Mouse (Mus musculus): ENCODE data around the gene Fam129a.
A peak's percentile ranks its signal among the peaks of the same experiment; 100 is the strongest.

Gene Fam129a

DNA sequence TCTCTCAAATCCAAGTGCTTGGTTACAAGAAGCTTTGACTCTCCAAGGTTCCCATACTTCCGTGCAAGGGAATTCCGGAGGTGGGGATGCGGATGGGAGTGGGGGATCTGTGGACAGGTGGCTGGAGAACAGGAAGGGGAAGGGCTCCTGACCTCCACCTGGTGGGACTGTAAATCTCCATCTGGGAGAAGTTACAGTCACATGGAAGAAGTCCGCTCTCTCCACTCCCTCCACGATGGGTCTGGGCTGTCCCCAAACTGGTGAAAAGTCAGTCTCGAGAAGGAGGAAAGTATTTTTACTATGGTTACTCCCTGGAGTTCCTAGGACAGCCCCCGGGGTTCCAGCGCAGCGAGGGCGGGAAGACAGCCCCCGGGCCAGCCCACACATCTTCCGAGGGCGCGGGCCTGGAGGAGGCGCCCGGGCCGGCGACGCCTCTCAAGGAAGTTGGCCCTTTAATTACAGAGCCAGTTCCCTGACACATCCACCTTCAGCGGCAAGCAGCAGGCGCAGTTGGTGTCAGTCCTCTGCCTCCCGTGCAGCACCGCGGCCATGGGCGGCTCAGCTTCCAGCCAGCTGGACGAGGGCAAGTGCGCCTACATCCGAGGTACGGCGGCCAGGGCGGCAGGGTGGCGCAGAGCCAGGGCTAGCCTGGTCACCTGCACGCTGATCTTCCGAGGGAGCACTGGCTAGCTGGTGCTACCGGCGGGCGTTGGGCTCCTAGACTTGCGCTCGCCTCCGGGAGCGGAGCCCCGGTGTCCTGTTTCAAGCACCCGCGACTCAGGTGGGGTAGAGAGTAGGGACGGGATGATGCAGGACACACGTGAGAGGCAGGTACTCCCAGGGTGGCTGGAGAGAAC, at the start of gene Fam129a:
Gene Fam129a, plus strand, starts transcription at position 206 of the 857 bp plus-strand sequence.
- DNase-seq (ENCODE audit: low spot score in 2 of 2): peak in 1 of 2 experiments; percentile 24

DNA sequence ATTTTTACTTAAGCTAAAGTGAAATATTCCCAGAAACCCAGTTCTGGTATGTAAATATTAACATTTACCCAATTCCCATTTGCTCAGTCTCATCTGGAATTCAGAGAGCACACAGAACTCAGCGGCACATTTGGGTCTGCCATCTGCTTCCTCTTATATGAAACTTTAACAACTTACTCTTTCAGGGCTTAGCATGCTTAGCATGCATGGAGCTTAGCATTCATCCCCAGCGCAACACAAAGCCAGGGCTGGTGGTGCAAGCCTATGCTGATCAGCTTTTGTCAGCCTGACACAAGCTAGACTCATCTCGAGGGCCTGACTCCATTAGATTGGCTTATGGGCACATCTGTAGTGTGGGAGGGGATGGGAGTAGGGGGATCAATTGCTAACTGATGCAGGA, 44.3 kb upstream of the Fam129a start:
- peak; percentile 47 to 60 for DNase-seq (ENCODE audit: low spot score in 2 of 2)

GRCm38 (mm10) chr1:151543796-151544477, 27.0 kb upstream of the Fam129a start:
- no peak for DNase-seq (ENCODE audit: low spot score in 2 of 2)

DNA sequence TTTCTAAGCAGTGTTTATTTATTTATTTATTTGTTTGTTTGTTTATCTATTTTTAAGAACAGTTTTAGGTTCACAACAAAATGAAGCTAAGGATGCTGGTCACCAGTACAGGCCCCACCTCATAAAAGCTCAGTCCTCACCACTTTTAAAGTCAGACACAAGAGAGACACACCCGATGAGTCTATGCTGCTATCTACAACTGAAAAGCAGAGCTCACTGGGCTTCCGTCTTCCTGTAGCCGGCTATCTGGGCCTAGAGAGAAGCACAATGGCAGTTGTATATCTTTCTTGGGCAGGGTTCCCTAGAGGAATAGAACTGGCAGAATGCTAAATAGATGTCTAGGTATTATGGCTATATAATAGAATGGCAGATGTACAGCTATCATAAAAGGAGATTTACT, 26.4 kb upstream of the Fam129a start:
- no peak for DNase-seq (ENCODE audit: low spot score in 2 of 2)

DNA sequence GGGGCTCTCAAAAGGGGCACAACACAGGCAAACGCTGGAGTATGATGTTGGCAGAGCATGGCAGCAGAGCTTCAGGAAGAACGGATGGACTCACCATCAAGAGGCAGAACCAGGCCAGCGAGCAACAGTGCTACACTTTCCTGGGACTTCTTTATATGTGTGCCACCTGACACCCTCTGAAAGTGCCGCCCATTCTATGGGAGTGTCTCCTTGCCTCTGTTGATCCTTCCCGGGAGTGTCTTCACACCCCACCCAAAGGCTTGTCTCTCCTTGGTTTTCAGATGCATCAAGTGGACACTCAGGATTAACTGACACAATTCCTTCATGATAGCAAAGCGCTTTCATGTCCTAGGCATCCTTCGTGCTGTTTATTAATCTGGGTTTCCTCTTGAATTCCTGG, 25.4 kb upstream of the Fam129a start:
- no peak for DNase-seq (ENCODE audit: low spot score in 2 of 2)

DNA sequence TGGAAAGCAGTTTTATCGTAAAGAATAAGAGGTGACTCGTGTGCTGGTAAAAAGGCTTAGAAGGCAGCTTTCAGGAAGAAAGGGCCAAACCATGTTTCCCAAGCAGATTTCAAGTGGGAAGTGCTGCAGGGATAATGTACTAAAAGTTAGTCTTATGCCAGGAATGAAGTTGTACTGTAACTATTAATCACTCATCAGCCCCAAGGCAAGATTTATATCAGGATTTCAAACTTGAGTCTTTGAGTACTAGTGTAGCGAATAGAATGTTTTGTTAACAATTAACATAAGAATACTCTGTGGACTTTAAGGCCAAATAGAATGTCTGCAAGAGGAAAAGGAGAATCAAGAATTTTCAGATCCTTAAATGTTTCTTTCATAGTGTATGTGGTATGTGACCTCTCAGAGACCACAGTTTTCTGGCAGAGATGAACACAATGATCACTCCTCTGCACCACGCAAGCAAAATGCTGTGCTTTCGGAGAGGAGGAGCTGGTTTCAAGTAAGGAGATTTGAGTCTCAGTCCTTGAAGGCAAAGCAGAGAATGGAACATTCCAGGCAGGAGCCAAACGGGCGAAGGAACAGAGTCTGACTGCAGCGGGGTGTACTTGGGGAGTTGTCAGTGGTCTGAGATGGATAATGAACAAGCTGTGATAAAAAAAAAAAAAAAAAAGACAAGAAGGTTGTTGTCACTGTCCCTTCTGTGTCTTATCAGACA, 21.9 kb upstream of the Fam129a start:
- no peak for DNase-seq (ENCODE audit: low spot score in 2 of 2)

- DNase-seq (ENCODE audit: low spot score in 2 of 2): no peak
Measured at GRCm38 (mm10) chr1:151549794-151550193, 21.2 kb upstream of the Fam129a start.

- no peak for DNase-seq (ENCODE audit: low spot score in 2 of 2)
Measured at GRCm38 (mm10) chr1:151550587-151551479, 20.2 kb upstream of the Fam129a start.

DNA sequence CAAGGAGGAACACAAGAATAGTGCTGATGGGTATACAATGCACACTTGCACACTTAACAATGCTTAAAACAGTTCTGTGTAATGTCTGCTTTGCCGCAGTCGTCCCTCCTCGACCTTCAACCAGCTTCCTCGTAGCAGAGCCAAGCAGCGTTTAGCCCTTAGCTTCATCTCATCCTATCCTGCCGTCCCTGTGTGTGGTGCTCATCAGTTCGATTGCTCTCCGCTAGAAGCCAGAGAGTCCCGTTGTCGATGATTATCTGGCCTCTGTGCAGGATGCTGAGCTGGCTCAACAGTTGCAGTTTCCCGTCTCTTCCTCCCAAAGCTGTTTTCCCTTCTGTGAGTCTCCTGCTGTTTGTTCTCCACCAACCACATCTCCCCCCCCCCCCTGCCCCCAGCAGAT, 10.4 kb upstream of the Fam129a start:
- no peak for DNase-seq (ENCODE audit: low spot score in 2 of 2)

DNA sequence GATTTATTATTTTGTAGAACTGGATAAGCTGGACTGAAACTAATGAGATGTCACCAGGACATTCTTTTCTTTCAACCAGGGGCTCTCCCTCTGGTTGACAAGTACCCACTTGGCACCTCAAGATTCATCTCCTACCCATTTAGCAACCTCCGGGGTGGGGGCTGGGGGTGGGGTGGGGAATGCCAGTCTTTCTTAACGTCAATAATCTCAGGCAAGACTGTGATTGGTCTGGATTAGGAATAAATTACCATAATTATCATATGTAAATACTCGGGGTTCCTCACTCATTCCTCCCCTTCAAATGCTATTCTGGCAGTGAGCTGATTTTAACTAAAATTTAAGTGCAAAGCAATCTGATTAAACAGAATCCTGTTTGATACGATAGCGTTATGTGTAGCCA, 7.6 kb upstream of the Fam129a start:
- DNase-seq (ENCODE audit: low spot score in 2 of 2): no peak

DNA sequence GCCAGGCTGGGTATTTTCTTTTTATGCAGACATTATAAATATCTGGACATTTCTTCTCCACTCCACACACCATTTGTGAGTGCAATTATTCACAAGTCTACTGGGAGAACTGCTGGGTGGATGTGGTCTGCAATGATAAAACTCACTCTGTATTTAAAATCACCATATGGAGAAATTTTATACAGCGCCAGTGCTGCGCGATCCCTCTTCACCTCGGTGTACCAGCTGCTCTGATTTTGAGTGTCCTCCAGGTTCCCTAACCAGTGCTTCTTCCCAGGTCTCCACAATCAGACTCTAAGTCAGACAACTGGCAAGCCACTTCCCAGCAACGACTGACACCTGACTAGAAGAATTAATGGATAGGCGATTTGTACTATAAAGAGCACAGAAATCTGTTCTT, 7.1 kb upstream of the Fam129a start:
- no peak for DNase-seq (ENCODE audit: low spot score in 2 of 2)

GRCm38 (mm10) chr1:151564377-151564776, 6.6 kb upstream of the Fam129a start:
- peak; percentile 66 to 85 for DNase-seq (ENCODE audit: low spot score in 2 of 2)

- no peak for DNase-seq (ENCODE audit: low spot score in 2 of 2)
Measured at GRCm38 (mm10) chr1:151568682-151569081, 2.3 kb upstream of the Fam129a start.

GRCm38 (mm10) chr1:151571838-151572578, 1.0 kb downstream of the Fam129a start:
- no peak for DNase-seq (ENCODE audit: low spot score in 2 of 2)

GRCm38 (mm10) chr1:151572601-151573320, 1.8 kb downstream of the Fam129a start:
- DNase-seq (ENCODE audit: low spot score in 2 of 2): no peak

- peak; percentile 33 to 34 for DNase-seq (ENCODE audit: low spot score in 2 of 2)
Measured at GRCm38 (mm10) chr1:151580200-151580982, 9.4 kb downstream of the Fam129a start.

DNA sequence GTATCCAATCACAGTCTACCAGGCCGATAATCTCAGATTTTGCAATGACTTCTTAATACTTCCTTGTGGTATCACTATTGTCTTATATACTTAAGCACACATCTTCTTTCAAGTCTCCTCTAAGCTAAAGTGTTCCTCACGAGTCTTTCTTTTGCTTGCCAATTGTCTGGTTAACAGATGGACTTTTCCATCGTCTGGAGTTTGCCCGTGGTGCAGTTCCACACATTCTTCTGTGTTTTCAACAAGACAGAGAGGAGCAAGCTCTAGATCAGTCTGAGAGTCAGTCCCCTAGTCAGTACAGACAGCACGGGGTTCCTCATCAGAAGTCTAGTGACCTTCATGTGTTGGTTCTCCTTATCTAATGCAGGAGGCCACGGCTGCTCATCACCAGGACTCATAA, 10.5 kb downstream of the Fam129a start:
- peak in 1 of 2 experiments; percentile 35 for DNase-seq (ENCODE audit: low spot score in 2 of 2)

DNA sequence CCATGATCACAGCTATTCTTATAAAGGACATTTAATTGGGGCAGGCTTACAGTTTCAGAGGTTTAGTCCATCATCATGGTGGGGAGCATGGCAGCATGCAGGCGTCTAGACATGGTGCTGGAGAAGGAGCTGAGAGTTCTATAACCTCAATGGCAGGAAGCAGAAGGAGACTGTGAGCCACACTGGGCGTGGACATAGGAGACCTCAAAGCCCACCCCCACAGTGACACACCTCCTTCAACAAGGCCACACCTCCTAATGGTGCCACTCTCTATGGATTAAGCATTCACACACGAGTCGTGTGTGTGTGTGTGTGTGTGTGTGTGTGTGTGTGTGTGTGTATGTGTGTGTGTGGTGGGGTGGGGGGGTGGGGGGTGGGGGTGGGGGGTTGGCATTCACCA, 11.0 kb downstream of the Fam129a start:
- DNase-seq (ENCODE audit: low spot score in 2 of 2): no peak
